Comparison of ENCODE assay signal across 11 mouse cellular contexts in the genomic region with DNA sequence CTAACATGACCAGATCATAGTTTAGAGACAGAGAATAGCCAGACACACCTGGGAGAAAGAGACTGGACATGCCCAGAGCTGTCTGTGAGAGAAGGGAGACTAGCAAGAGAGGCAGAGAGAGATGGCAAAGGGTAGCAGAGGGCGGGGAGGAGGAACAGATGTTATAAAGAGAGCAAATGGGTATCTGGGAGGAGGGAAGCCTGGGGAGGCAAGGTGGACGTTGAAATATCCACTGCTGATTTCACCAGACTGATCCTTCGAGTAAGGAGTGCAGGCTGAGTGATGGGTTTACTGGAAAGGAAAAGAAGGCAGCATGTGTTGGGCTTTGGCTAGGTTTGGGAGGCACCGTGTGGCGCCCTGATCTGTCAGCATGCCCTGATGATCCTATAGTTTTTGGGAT. TPM values are rescaled to one million over a fixed set of nuclear protein-coding genes. Genes with fewer than 3 reads are reported as not detected.
A peak's percentile ranks its signal among the peaks of the same experiment; 100 is the strongest.
DNase-seq lines count a peak whose midpoint lies in the region; ATAC-seq and TF ChIP-seq lines count a peak whose summit lies in the region.
"Had no signal": no experiment of that assay in that cellular context is flagged by ENCODE, and none has a peak within 500 bp of the region (broad histone marks: within the 10 kb centered on the region; RNA-seq: fewer than 3 reads in every experiment).

No protein-coding gene starts in this region.

- no peak overlapping the region for H3K4me2 ChIP-seq in kidney, embryonic 14.5 days (replicated peaks; ENCODE audit: low read depth, low read length)
- H3K4me2 ChIP-seq in stomach, postnatal 0 days (replicated peaks; ENCODE audit: low read depth) = no peak overlapping the region; the same call in 1 of the 2 replicates

- no peak overlapping the region for H3K9ac ChIP-seq in kidney, embryonic 14.5 days (ENCODE audit: low read depth, low read length)
- H3K9ac ChIP-seq in stomach, postnatal 0 days (ENCODE audit: low read length) = no peak overlapping the region; the same call in 1 of the 2 replicates

- TF ChIP-seq CTCF in spleen, adult 2 months (IDR thresholded peaks at IDR 0.05; ENCODE audit: extremely low read depth, insufficient read depth, insufficient read length, insufficient replicate concordance) = no peak
- TF ChIP-seq CTCF in stomach, postnatal 0 days (IDR thresholded peaks at IDR 0.05; ENCODE audit: low read depth) = no peak

- no peak for DNase-seq in cerebellum, adult 9-10 months
- DNase-seq in kidney, adult 18-20 months = no peak
- no peak for DNase-seq in spleen, adult 2 months (ENCODE audit: low read depth in 1 of 2, low spot score in 2 of 2)
- DNase-seq in spleen, adult 18-20 months = no peak
- DNase-seq in stomach, postnatal 0 days (ENCODE audit: low spot score) = no peak
- DNase-seq in thymus, postnatal 10 days (ENCODE audit: low spot score in 2 of 2) = no peak
- DNase-seq: kidney, adult 9 months; thymus, postnatal 14 days had no signal

- 42% methylated on average over 5 of the region's 5 CpGs for WGBS in kidney, embryonic 14.5 days
- 86% methylated on average over 5 of the region's 5 CpGs for WGBS in spleen, adult 2 months
- WGBS in stomach, postnatal 0 days = 49% methylated on average over 5 of the region's 5 CpGs

- TF ChIP-seq POLR2A in spleen, adult 2 months (IDR thresholded peaks at IDR 0.05; ENCODE audit: low read depth, low read length) = no peak

- H3K27ac ChIP-seq in kidney, embryonic 14.5 days (ENCODE audit: low read depth, low read length) = peak overlapping the region; percentile 6; the same call in 1 of the 2 replicates
- H3K27ac ChIP-seq in spleen, adult 2 months (ENCODE audit: insufficient read depth, low read length) = 0 out of 2 replicates have a peak overlapping the region, but pooled peaks have one; percentile 2
- peak overlapping the region; percentile 79 for H3K27ac ChIP-seq in stomach, postnatal 0 days (replicated peaks)
- H3K27ac ChIP-seq: hindbrain, embryonic 10.5 days had no signal

- 0 out of 2 replicates have a peak, but pooled peaks have one; percentile 28 for ATAC-seq in cerebellum, adult (ENCODE audit: insufficient number of reproducible peaks, low FRiP score, low TSS enrichment)
- peak; percentile 60; the same call in 1 of the 2 replicates for ATAC-seq in kidney, embryonic 14.5 days (ENCODE audit: low FRiP score, low TSS enrichment)
- no peak for ATAC-seq in stomach, postnatal 0 days (ENCODE audit: low FRiP score, low TSS enrichment)

- no peak overlapping the region for H3K4me3 ChIP-seq in kidney, embryonic 14.5 days (ENCODE audit: low read length)
- no peak overlapping the region for H3K4me3 ChIP-seq in spleen, adult 2 months (ENCODE audit: extremely low read depth, insufficient read depth, insufficient read length)
- H3K4me3 ChIP-seq in stomach, postnatal 0 days (ENCODE audit: low read depth, low read length) = no peak overlapping the region
- H3K4me3 ChIP-seq: hindbrain, embryonic 10.5 days had no signal

- H3K27me3 ChIP-seq in kidney, embryonic 14.5 days (ENCODE audit: control insufficient read depth, insufficient read depth, low read length) = no peaks in the 10 kb centered on the region
- no peaks in the 10 kb centered on the region for H3K27me3 ChIP-seq in spleen, adult 2 months (ENCODE audit: control insufficient read depth, insufficient read depth, low read length)
- H3K27me3 ChIP-seq in stomach, postnatal 0 days (ENCODE audit: control insufficient read depth, insufficient read depth, low read length) = no peaks in the 10 kb centered on the region

- H3K36me3 ChIP-seq in kidney, embryonic 14.5 days (ENCODE audit: control insufficient read depth, insufficient read depth, low read length) = no peaks in the 10 kb centered on the region
- peaks cover 1% of the 10 kb centered on the region; the same call in 1 of the 2 replicates for H3K36me3 ChIP-seq in spleen, adult 2 months (ENCODE audit: control insufficient read depth, insufficient read depth, low read length)
- no peaks in the 10 kb centered on the region for H3K36me3 ChIP-seq in stomach, postnatal 0 days (ENCODE audit: control insufficient read depth, insufficient read depth, low read length)
- H3K36me3 ChIP-seq: hindbrain, embryonic 10.5 days had no signal

- H3K9me3 ChIP-seq in kidney, embryonic 14.5 days (ENCODE audit: control insufficient read depth, low read length) = no peaks in the 10 kb centered on the region
- H3K9me3 ChIP-seq in stomach, postnatal 0 days (ENCODE audit: control insufficient read depth, low read length) = no peaks in the 10 kb centered on the region
- H3K9me3 ChIP-seq: hindbrain, embryonic 10.5 days had no signal

- TF ChIP-seq EP300 in stomach, postnatal 0 days (optimal IDR thresholded peaks at IDR 0.05) = no peak

- H3K4me1 ChIP-seq in kidney, embryonic 14.5 days (ENCODE audit: control insufficient read depth, insufficient read depth, low read length) = peaks cover 23% of the 10 kb centered on the region
- peaks cover 45% of the 10 kb centered on the region; the same call in 1 of the 2 replicates for H3K4me1 ChIP-seq in spleen, adult 2 months (ENCODE audit: control insufficient read depth, insufficient read depth, insufficient read length)
- peaks cover 11% of the 10 kb centered on the region; the same call in 1 of the 2 replicates for H3K4me1 ChIP-seq in stomach, postnatal 0 days (replicated peaks; ENCODE audit: control insufficient read depth, insufficient read depth)

RNA-seq across cellular contexts. Expression of a gene that starts 16.2 kb away (rescaled TPM):
- polyA plus RNA-seq in kidney, embryonic 14.5 days (2014; fragmentation: Nextera tagmentation; extraction: Ambion mirVana) = 187 and 203 TPM in 2 replicates
- 138 and 179 TPM in 2 replicates for polyA plus RNA-seq in spleen, adult 2 months (2012; rRNA removed)
- 60.9 and 66.3 TPM in 2 replicates for polyA plus RNA-seq in stomach, postnatal 0 days (2015; fragmentation: Nextera tagmentation; extraction: Ambion mirVana)

RNA-seq across cellular contexts. Expression of a gene that starts 29.5 kb away (rescaled TPM):
- polyA plus RNA-seq in kidney, embryonic 14.5 days (2014; fragmentation: Nextera tagmentation; extraction: Ambion mirVana) = 35.4 and 43.0 TPM in 2 replicates
- polyA plus RNA-seq in spleen, adult 2 months (2012; rRNA removed) = 400 and 443 TPM in 2 replicates
- polyA plus RNA-seq in stomach, postnatal 0 days (2015; fragmentation: Nextera tagmentation; extraction: Ambion mirVana) = 35.8 and 36.4 TPM in 2 replicates

Comparison
In these comparisons a context has a peak if more than half of its experiments do, and no peak if none do; other contexts are left out.
1. H3K27ac ChIP-seq: peak in every context shown above with its lines; median percentile 79 in stomach, postnatal 0 days; 6 in kidney, embryonic 14.5 days; 2 in spleen, adult 2 months.